Mouse (Mus musculus) mouse embryonic stem cell (cell line): Measurements from ENCODE around the gene Pard3.

ENCODE experiments used
- in situ Hi-C, 2 experiments: fragments of 300-500 bp; cut with MboI; formaldehyde crosslinking; loops; 1 replicate in 1 of 2; 3 replicates in 1 of 2; pipeline ENCODE4 v1.14.3; 2019 to 2020; ENCODE audit warnings: low sequenced_read_pairs in 2 of 2, low pct_unique_long_range_greater_than_20kb in 1 of 2, mixed read lengths in 1 of 2; ENCODE audit not compliant: unreplicated experiment in 1 of 2

The Pard3 gene

DNA sequence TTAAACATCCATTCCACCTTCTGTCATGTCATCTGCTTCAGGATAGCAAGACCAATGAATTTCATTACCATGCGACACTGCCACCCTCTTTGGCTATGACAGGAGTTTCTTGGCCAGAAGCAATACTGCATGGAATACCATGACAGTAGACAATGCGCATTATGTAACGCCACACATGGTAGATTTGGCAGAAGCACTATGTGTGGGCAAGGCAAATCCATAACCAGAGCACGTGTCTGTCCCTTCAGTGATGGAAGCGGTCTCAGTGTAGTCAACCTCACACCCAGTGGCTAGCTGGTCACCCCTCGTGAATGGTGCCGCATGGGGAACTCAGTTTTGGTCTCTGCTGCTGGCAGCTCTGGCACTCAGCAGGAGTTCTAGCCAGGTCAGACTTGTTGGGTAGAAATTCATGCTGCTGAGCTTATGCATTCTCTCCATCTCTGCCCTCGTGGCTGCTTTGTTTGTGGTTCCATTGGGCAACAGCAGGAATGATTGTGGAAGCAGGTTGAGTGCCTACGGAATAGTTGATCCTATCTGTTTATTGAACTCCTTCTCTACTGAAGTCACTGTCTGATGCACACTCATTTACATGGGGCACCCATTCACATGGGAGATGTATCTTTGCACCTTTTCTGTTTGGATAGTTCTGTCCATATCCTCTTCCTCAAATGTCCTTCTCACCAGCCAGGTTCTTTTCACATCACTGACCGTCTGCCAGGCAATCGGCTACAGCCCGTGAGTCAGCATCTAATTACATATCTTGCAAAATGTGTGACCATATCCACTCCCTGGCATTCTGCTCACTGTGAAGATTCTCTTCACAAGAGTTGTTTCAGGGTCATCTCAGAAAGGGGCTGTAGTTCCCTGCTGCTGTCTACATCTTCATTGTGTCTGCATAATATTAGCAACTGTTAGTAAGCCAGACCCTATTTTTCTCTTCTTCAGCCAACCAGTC, 100.9 kb downstream of the Pard3 start:
- in situ Hi-C loops = no loop called here

GRCm38 (mm10) chr8:127168496-127168895, 104.8 kb downstream of the Pard3 start:
- in situ Hi-C loops = no loop called here

DNA sequence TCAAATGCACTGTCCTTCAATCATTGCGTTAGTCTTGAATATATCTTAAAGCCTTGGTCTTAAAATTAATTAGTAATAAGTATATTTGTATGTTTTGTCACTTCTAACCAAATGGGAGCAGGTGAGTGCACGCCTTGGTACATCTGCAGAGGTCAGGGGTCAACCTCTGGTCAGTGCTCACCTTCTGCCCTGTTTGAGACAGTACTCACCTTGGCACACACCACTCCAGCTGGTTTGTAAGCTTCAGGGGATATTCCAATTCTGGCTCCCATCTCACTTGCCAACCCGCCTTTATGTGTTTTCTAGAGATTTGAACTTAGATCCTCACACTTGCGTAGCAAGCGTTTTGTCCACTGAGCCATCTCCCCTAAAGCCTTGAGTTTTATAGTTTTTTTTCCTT, 105.7 kb downstream of the Pard3 start:
- in situ Hi-C loops = no loop called here

GRCm38 (mm10) chr8:127170372-127170771, 106.7 kb downstream of the Pard3 start:
- in situ Hi-C loops = loop anchor here in 1 of 2 experiments (10.0 kb wide), 1 partner anchor 186 kb away; no protein-coding TSS in a partner anchor

DNA sequence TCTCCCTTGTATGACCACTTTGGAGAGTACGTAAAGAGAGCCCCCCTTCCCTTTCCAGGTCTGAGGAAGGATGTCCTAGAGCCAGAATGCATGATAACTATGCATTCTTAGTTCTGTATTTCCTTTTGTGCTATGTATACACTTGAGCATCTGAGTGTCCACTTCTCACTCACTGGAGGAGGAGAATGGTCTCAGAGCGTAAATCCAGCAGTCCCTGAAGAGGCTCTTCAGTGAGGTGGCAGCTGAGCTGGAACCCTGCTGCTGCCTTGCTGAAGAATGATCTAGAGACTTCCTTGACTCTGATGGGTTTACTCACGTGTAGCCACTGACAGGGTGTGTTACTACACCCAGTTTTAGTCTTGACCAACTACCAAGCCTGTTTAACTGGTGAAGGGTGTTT, 107.2 kb downstream of the Pard3 start:
- in situ Hi-C loops = loop anchor here in 1 of 2 experiments (10.0 kb wide), 1 partner anchor 186 kb away; no protein-coding TSS in a partner anchor

- in situ Hi-C loops = loop anchor here in 1 of 2 experiments (10.0 kb wide), 1 partner anchor 189 kb away; no protein-coding TSS in a partner anchor
Measured at GRCm38 (mm10) chr8:127173483-127173882, 109.8 kb downstream of the Pard3 start.

DNA sequence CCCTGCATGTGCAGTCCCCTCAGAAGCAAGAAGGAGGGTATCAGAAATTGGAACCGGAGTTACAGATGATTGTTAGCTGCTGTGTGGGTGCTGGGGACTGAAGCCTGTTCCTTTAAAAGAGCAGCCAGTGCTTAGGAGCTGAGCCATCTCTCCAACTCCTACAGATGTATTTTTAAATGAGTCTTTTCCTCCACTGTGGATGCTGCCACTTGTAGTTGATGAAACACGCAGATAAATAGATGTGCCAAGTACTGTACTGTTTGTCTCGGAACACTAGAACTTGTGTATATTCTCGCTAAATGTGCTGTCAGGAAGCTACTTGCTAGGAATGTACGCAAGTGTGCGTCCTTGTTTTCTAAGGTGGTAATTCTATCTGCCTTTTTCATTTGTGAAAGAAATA, 110.7 kb downstream of the Pard3 start:
- in situ Hi-C loops = loop anchor here in 1 of 2 experiments (10.0 kb wide), 1 partner anchor 190 kb away; no protein-coding TSS in a partner anchor

DNA sequence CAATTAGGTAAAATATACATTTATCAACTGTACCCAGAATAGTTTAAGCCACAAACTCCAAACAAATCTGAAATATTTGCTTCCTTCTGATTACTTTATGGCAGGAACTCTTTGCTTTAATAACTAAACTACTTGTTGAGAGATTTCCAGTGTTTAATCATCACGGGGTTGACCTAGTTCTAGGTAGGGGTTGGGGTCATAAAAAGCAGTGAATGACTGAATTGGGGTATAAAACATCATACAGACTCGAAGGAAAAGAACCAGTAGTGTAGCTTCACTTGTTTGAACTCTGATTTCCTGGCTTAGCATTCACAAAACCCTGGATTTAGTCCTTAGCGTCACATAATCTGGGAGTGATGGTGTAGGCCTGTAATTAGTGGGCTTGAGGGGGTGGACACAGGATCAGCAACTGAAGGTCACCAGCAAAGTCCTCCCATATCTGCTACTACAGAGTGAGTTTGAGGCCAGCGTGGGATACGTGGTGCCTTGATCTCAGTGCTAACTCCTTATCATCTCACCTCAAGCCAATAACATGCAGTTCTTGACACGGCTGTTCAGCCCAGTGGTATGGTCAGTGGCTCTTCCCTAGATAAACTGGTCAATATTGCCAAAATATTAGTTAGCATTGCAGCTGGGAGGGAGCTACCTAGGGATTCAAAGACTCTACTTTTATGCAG, 111.6 kb downstream of the Pard3 start:
- in situ Hi-C loops = loop anchor here (10.0 to 25.0 kb wide), 4 partner anchors 190 to 1312 kb away; partner anchors contain the start of gene Nrp1 (in 1 of the 2)

GRCm38 (mm10) chr8:127178634-127179033, 114.9 kb downstream of the Pard3 start:
- in situ Hi-C loops = loop anchor here (10.0 to 25.0 kb wide), 4 partner anchors 194 to 1309 kb away; partner anchors contain the start of gene Nrp1 (in 1 of the 2)

- in situ Hi-C loops = loop anchor here (25.0 kb wide), 3 partner anchors 406 to 1306 kb away; partner anchors contain the start of gene Nrp1 (in 1 of the 2)
Measured at GRCm38 (mm10) chr8:127181246-127181645, 117.6 kb downstream of the Pard3 start.

GRCm38 (mm10) chr8:127182065-127182464, 118.4 kb downstream of the Pard3 start:
- in situ Hi-C loops = loop anchor here (25.0 kb wide), 3 partner anchors 405 to 1305 kb away; partner anchors contain the start of gene Nrp1 (in 1 of the 2)

DNA sequence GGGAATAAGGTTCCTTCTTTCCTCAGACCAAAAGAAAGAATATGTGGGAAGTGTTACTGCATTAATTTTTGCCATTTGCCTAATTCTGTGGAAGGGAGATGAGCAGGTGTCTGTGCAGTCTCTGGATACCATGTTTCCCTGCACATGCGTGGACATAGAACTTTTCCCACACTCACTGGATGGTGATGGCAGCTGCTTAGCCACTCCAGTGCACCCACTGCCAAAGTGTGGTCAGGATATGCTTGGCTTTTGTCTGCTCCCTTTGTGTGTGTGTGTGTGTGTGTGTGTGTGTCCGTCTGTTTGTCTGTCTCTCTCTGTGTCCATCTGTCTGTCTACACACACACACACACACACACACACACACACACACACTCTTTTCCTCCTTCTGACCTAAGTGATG, 119.8 kb downstream of the Pard3 start:
- in situ Hi-C loops = loop anchor here (25.0 kb wide), 3 partner anchors 404 to 1304 kb away; partner anchors contain the start of gene Nrp1 (in 1 of the 2)

- in situ Hi-C loops = loop anchor here (25.0 kb wide), 3 partner anchors 403 to 1303 kb away; partner anchors contain the start of gene Nrp1 (in 1 of the 2)
Measured at GRCm38 (mm10) chr8:127184025-127184424, 120.3 kb downstream of the Pard3 start.

DNA sequence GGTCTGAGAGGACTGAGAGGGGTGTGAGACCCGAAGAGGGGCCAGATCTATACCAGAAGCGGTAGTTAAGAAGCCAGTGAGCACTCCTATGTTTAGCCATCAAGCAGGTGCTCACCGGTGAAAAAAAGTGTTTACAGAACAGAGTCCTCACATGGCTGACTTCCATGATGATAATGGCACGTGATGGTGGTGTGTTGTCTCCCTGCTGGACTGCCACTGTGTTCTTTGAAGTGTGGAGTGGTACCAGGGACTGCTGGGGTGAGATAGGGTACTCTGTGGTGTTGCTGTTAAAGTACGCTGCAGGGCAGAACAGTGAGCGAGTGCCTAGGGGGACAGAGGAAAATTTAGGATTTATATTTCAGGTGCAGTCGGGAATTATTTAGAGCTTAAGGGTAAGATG, 122.2 kb downstream of the Pard3 start:
- in situ Hi-C loops = loop anchor here (25.0 kb wide), 3 partner anchors 401 to 1301 kb away; partner anchors contain the start of gene Nrp1 (in 1 of the 2)

- in situ Hi-C loops = loop anchor here (25.0 kb wide), 3 partner anchors 399 to 1299 kb away; partner anchors contain the start of gene Nrp1 (in 1 of the 2)
Measured at GRCm38 (mm10) chr8:127188671-127189070, 125.0 kb downstream of the Pard3 start.

- in situ Hi-C loops = loop anchor here (25.0 kb wide), 3 partner anchors 397 to 1297 kb away; partner anchors contain the start of gene Nrp1 (in 1 of the 2)
Measured at GRCm38 (mm10) chr8:127190350-127190749, 126.7 kb downstream of the Pard3 start.

DNA sequence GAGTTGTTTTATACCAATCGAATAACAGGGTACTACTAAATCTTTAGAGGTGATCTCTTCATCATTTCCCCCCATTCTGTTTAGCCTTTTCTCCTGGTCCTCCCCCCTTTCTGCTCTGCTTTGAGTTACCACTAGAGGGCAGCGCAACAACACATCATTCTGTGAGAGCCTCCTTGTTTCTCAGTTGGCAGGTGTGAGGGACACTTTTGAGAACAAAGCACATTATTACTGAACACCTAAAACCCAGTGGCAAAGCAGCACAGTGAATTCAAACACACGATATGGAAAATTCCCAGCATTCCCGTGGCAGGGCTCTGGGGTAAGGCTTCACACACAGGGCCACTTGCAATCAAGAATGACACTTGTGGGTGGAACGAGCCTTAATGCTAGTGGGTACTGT, 127.7 kb downstream of the Pard3 start:
- in situ Hi-C loops = loop anchor here (25.0 kb wide), 3 partner anchors 396 to 1296 kb away; partner anchors contain the start of gene Nrp1 (in 1 of the 2)

DNA sequence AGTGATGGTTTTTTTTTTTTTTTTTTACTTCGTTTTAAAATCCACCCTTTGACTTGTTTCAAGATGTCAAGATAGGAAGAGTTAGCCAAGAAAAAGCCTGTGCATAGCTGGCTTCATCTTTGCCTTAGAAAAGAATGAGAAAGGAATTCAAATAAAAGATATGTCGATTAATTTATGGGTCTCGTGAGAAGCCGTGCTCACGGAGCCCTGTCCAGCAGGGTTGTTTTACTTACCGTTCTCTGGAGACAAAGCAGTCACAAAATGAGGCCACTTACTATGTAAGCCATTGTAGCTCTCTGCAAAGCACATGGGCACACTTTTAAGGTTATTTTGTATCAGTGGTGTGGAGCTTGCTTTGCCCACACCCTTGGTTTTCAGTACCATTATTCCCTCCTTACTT, 128.1 kb downstream of the Pard3 start:
- in situ Hi-C loops = loop anchor here (25.0 kb wide), 3 partner anchors 395 to 1295 kb away; partner anchors contain the start of gene Nrp1 (in 1 of the 2)
